Mouse (Mus musculus) erythroblast, embryonic 14.5 days (primary cell): ENCODE measurements around the gene Btrc.

Experiments
- GATA1 ChIP-seq: IDR thresholded peaks from 2 replicates; pipeline ENCODE4 v1.6.1; 2012; ENCODE audit warnings: low read length, inconsistent platforms, mixed read lengths
- TAL1 ChIP-seq: IDR thresholded peaks from 3 replicates; pipeline ENCODE4 v1.6.1; 2012; ENCODE audit warnings: low read length, inconsistent platforms, mixed read lengths

DNA sequence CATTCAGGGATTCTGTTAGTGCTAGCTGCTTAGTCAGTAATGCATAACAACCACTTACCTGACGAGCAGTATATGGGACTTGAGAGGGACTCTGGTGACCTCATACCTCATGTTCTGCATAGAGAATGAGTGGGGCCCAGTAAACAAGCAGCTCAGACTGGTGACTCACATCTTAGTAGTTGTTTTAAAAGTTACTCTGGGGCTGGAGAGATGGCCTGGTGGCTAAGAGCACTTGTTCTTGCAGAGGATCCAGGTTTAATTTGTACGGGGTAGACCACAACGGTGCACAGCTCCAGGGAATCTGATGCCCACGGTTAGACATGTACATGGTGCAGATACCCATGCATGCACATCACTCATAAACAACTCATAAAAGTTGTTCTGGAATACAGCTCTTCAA, 117.4 kb downstream of the Btrc start:
- TF ChIP-seq GATA1: no peak
- no peak for TF ChIP-seq TAL1
